Mouse (Mus musculus) thymus, postnatal 4 days (tissue): ENCODE measurements at regions not wholly inside any gene's neighbourhood (a gene's known extent, or its start where the extent isn't known, plus 50 kb on each side); places are given as distances from the start of the nearest gene placed in this dataset.

Experiments
- DNase-seq: peaks from one replicate; pipeline ENCODE4 v3.0.0; 2021

DNA sequence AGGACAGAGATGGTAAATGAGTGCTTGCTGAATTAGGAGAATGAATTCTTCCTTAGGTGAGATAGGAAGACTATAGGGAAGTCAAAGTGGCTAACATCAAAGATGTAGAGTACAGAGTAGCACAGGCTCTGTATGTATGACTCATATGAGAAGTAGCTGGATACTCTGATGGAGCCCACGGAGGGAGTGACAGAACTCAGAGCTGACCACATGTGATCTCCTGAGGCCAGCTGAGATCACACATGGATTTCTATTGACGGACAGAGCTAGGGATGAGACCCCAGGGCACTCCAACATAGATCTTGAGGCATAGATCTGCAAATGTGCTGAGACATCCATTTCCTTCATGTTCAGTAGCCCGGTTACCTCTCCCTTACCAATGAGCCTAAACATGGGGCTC is 66.0 kb downstream of the Cops8 start:
- DNase-seq: no peak

DNA sequence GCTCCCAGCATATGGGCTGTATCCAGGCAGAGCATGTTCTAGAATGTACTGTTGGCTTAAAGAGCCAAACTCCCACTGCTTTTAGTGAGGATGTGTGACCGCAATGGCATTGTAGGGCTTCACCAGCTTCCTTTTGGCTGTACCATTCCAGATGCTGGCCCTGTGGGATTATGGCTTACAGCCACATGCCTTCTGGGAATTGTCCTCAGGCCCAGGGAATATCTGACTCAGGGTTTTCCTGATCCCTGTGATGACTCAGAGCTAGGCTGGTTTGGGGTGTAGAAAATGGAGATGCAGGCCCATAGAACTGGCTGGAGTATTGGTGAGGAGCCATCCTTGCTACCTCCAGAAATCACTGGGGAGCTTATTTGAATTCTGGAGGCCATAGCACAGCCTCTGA is 66.5 kb downstream of the Cops8 start:
- DNase-seq: no peak

DNA sequence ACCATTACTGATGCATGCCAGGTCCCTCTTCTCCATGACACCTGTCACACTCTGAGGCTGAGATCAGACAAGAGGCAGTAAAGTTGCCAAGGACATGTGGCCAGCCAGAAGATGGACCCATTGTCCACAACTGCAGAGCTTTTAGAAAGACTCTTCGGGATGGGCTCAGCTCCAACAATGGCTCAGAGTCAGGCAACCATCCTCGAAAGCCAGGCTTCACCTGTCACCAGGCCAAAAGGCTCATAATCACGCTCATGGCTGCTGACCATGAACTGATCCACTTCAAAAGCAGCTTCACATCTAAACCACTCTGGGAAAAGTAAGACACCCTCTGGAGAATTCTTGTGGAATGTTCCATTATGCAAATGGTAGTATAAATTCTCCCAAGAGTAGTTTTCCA is 67.6 kb downstream of the Cops8 start:
- no peak for DNase-seq

DNA sequence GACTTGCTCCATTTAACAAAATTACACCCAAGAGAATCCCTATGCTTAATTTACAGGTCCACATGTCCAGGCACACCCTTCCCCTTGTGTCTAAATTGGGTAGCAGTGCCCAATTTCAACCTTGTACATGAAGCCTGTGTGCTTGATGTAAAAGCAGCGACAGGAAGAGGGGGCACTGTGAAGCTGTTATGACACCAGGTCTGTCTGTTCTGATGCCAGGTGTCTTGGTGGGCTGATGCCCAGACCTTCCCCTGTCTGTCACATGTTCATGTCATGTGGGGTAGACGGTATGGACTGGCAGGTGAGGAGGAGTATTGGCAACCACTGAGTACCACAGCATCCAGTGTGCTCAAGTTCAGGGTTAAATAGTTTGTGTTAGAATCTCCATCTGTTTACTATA is 71.0 kb downstream of the Cops8 start:
- peak; percentile 62 for DNase-seq

DNA sequence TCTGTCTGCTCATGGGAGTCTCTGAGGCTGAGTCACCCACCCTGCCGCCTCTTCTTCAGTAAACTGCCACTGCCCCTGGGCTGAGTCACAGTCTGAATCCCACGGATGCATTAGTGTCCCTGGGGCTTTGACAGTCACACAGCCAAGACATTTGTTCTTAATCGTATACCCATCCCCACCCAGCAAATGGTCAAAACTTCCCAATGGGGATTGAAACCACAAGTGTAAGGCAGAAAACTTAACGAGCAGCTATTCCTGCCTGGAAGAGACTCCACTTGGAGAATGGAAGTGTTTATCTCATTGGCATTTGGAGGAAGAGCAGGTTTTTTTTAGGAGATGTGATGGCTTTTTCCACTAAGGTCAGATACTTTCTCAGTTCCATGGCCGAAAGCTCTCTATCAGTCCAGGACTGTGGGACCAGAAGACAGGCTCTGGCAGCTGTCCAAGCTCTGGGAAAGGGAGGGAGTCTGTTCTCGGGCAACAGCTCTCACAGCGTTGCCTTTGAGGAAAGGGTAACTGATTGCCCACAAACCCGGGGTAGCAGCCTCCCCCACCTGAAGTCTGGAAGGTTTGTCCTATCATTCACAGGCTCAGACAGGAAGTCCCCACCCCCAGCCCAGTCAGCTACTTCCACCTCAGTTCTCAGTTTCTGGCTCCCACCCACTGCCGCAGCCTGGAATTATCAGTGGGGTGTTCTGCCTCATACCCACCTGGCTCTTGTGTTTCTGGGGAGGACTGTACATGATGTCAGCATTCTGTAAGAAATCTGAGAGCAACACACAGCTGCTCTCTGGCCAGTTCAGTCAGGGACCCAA is 73.6 kb downstream of the Cops8 start:
- peak; percentile 81 for DNase-seq

DNA sequence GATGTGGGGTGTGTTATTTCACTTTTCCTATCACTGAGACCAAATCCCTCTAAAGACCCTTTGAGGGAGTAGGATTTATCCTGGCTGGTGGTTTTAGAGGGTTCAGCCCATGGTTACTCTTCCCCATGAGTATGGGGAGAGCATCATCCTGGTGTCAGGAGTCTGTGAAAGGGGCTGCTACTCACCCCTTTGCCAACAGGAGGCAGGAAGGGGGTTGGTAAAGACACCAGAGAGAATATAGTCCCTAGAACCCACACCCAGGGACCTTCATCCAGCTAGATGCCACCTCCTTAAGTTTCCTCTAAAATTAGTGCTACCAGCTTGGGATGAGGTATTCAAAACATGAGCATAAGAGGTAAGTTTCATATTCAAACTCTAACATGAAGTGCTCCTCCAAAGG is 74.4 kb downstream of the Cops8 start:
- peak; percentile 59 for DNase-seq

DNA sequence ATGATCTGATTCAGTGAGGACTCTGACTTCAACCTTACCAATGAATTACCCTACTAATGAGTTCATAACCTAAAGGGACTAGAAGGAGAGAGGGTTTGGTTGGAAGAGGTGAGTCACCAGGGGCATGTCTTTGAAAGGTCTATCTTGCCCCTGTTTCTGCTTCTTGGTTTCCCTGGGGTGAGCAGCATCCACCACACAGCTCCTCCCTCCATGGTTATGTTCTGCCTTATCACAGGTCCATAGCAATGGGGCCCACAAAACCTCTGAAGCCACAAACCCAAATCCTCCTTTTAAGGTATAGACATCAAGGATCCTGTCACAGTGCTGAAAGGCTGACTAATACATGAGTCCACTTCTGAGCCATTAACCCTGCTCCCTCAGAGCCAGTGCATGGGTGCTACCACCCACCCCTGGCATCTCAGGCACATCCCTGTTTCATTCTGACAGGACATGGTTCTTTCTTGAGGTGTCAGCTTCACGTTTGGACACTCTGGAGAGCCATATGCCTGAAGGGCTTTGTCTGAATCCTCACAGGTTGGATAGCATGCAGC is 74.9 kb downstream of the Cops8 start:
- no peak for DNase-seq

DNA sequence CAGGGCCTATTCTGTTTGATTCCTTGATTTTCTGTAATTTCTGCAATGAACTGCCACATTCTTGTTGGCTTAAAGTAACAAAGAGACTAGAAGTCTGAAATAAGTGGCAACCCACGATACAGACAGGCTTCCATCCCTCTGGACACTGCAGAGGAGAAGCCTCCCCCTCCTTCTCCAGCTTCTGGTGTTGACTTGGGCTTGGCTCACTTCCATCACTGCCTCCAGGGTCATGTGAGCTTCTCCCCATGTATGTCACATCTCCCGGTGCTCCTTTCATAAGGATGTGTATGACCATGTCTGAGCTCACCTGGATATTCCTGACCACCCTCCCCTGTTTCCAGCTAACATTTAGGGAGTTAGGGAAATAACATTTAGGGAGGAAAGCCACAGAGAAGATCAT is 75.6 kb downstream of the Cops8 start:
- no peak for DNase-seq

DNA sequence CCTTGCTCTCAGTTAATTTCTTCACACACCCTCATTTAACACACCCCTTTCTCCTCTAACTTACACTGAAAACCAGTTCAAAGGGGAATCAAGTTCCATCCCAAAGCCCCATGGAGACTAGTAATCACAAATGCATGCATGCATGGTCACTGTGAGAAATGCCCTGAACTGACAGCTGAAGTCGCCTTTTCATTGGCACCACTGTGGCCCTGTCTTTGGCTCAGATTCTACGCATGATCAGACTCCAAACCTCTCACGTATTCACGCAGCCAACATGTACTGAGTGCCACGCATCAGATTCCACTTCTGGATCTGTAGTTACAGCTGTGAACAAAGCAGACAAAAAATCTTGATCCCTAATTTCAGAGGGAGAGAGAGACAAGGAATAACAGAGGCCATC is 85.3 kb downstream of the Cops8 start:
- no peak for DNase-seq

DNA sequence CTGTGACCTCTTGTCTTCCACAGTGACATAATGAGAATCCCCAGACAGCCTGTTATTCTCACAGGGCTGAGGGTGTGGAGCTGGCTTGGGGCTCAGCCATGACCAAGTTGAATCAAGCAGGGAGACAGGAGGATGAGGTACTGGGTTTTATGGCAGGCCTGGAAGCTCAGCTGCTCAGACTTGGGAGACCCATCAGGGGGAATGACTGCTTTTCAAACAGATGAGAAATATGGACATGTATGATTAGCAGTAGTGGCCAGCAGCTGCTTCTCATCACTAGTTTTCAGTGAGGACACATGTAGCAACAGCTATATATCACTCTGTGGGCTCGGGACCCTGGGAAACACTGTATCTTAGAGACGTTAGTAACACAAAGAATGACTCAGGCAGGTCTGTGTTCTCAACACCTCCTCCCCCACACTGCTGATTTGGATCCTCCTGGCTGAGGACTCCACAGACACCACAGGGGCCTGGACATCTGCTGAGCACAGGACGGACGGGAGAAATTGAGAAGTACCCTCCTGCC is 87.9 kb downstream of the Cops8 start:
- DNase-seq: no peak

DNA sequence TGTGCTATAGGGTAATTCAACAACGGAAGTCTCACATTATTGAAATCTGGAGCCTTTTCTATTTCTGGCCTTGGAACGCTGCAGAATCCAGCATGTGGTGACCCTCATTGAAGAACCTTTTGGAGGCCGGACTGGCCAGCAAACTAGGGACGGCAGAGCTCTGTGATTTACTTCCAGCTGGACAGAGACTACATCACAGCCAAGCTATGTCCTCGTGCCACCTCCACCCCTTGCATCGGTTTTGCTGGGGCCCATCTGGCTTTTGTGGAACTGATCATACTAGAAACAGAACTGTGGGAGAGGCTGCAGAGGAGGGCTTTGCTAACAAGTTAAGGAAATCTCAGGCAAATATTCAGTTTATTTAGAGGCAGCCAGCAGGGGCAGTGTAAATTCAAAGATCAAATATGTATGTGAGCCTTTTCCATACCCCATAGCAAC is 88.4 kb downstream of the Cops8 start:
- DNase-seq: peak; percentile 16

DNA sequence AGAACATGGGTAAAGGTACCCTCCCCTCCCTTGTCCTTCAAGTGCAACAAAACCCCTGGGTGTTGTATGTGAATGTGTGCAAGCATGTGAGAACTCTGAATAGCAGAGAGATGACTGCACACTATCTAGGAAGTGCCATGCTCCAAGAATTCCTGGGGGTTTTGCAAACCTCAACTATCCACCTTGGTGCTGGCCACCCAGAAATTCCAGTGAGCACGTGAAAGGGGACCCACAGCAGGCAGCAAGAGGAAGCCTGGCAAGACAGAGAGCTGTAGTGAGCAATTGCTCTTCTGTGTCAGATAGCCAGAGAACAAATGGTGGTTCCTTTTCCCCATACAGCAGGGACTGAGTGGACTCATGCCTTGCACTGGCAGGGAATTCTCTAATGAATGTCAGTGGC is 90.1 kb downstream of the Cops8 start:
- DNase-seq: peak; percentile 24

DNA sequence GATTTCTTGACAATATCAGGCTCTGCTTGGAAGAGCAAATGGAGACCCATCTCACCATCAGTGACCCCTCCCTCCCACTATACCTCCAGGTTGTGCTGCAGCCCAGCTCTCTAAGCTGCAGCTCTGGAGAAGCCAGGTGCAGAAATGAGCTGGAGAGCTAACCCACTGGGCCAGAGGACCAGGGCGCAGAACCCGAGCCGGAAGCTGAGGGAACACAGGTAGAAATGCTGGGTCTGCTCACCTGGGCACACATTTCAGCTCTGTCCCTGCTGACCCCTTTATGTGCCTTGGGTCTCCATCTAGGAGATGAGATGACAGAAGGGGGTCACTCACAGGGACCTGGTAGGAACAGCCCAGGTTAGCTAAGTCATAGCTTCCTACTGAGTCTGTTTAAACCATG is 92.0 kb downstream of the Cops8 start:
- peak; percentile 54 for DNase-seq

DNA sequence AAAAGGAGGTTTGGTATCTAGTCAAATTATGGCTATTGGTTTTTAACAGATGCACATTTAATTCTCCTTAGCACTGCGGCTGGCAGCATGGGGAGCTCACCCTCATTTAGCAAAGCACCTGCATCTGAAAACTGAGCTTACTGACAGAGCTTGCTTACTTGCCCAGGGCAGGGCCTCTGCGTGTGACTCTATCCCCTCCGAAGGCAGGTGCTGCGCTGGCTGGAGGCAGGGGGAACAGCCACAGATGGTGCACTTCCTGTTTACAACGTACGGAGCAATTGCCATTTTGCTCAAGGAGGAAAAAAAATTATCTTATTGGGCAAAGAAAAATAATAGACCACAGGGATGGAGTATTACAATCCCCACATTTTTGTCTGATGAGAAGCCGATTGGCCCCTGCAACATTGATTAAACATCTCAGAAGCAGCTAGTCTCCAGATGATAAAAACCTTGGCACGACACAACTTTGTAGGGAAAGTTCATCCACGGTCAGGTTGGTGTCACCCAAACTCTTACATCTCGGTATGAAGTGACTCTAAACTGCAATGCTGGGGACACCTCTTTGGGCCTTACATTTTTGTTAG is 92.5 kb downstream of the Cops8 start:
- peak; percentile 76 for DNase-seq

DNA sequence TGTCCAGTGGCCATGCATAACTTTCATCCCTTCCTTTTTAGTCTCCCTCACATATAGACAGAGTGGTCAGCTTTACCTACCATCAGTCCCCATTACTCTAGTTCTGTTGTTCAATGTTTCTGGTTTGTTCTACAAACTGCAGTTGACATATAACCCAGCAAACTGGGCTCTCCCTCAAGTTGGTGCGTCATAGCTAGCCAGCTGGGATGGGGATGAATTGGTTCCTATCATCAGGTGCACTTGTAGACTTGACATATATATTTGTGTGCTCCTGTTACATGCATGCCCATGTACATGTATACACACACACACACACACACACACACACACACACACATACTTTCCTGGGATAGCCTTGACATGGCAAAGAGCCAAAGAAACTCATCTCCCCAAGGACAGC is 93.2 kb downstream of the Cops8 start:
- peak; percentile 25 for DNase-seq

DNA sequence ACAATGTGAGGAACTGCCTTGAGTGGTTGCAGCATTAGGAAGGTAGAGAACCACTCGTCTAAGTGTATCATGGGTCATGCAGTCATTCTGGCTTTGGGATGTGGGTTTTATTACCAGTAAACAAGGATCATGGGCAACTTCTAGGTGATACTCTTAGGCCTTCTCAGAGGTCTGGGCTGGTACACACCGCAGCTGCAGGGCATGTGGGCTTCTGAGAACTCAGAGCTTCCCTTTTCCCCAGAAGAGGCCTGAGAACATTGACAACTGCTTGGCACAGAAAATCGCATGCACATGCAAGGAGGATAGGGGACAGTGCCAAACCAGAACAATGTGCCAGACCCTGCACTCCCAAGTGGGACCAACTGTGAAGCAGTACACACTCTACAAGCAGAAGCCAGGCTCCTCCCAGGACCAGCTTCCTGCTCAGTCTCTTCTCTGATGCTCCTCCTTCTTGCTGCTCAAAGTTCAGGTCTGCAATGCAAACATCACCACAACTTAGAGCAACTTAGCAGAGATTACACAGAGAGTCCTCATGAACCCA is 94.3 kb downstream of the Cops8 start:
- DNase-seq: peak; percentile 53

DNA sequence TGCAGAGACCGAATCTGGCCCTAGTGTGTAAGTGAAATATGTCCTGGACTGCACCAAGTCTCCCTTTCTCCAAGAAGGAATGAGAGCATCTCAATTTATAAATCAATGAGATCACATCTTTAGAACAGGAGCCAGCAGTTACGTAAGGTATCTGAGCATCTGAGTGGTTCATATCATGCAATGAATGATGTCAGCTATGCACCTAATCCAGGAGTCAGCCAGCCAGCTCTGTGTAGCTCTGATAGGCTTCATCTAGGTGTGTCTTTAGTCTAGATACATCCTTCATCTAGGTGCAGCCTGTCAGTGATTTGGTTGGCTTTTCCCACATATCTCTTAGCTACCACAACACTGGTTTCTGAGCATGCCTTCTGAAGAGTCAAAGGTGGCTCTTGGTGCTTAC is 95.8 kb downstream of the Cops8 start:
- DNase-seq: no peak

DNA sequence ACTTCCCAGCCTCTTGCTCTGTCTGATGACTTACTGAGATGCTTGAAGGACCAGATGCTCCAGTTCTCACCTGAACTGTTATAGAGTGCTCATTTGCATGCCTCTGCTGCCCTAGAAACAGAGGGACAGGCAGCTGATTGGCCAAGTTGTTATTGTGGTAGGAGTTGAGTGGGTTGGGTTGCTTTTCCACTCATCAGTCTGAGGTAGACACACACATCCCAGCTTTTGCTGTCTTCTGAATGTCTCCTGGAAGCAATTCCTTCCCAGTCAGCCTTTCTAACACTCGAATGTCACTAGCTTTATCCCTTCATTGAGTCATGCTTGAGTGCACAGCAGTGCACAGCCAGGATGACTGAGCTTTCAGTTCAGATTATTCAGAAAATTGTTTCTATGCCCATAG is 99.0 kb downstream of the Cops8 start:
- no peak for DNase-seq

DNA sequence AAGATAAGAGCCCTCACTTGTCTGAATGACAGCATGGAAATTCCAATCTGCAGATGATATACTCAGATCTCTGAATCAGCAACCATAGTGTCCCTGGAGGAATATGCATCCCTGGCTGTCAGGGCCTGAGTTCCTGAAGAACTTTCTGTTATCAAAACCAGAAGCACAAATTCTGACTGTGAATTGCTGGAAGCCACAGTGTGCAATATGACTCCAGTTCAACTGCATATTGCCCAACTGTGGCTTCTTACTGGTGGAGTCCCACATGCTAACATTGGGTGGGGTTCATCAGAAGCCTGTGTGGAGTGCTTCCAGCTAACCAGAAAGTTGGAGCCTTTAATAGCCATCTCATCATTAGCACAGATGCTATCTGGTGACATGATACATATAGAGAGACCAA is 103.6 kb downstream of the Cops8 start:
- no peak for DNase-seq

DNA sequence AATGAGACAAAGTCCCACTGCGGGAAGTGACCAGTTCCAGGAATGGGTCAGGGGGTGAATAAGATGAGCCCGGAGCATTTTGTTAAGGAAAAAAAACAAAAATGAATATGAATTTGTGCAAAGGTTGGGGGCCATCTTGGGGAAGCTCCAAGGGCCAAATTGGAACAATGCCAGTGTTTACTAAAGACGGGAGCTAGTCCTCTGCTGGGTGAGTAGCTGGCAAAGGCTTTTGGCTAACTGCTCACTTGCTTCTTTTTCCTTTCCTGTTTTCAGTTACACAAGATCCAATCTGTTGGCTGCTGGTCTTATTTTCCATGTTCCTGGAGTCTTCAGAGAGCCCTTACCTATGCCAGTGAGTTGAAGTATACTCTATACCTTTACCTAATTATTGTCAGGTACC is 107.0 kb downstream of the Cops8 start:
- DNase-seq: no peak

DNA sequence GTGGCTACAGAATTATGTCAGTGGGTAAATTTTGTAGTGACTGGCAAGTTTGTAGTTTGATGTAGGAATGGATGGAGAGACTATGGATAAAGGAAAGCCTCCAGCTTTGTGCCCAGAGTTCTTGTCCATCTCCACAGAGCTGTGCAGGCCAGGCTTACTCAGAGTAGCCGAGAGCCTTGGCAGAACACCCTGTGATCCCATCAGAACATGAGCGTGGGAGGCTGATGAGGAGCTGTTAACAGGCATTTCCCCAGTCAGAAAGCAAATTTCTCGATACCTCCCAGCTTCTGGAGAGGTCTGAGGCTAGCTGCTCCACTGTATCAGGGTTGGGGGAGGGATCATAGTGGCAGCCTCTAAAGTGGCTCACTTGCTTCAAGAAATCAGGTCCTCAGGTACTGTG is 107.8 kb downstream of the Cops8 start:
- no peak for DNase-seq

DNA sequence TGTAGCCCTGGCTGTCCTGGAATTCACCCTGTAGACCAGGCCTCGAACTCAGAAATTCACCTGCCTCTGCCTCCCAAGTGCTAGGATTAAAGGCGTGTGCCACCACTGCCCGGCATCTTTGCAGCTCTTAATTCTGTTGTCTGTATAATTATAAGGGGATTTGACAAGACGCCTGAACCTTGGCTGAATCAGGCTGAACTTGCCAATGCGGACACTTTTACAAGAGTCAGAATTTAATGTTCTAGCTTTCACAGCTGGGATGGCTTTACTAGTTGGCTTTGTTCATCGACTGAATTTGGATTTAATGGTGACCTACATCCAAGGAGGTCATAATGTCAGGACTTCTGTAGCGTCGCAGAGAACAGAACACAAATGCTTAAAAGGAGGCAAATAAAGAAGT is 108.3 kb downstream of the Cops8 start:
- DNase-seq: no peak
